In genomic region chr13:100547269-100547668, GRCm38 (mm10) we compare ENCODE assay signal across 26 mouse cellular contexts. TPM values are rescaled to one million over a fixed set of nuclear protein-coding genes. Genes with fewer than 3 reads are reported as not detected.
DNase-seq lines count a peak whose midpoint lies in the region; ATAC-seq and TF ChIP-seq lines count a peak whose summit lies in the region.
"Had no signal": no experiment of that assay in that cellular context is flagged by ENCODE, and none has a peak within 500 bp of the region (broad histone marks: within the 10 kb centered on the region; RNA-seq: fewer than 3 reads in every experiment).

No protein-coding gene starts in this region.

- peaks cover 8% of the 10 kb centered on the region; the same call in 1 of the 2 replicates for H3K4me1 ChIP-seq in kidney, embryonic 16.5 days (ENCODE audit: insufficient read depth, low read length)
- peaks cover 4% of the 10 kb centered on the region for H3K4me1 ChIP-seq in lung, embryonic 16.5 days (replicated peaks; ENCODE audit: control insufficient read depth, insufficient read depth, low read length)
- H3K4me1 ChIP-seq in stomach, postnatal 0 days (replicated peaks; ENCODE audit: control insufficient read depth, insufficient read depth) = no peaks in the 10 kb centered on the region

- peaks cover 24% of the 10 kb centered on the region for H3K27me3 ChIP-seq in kidney, embryonic 16.5 days (ENCODE audit: insufficient read depth, low read length)
- H3K27me3 ChIP-seq in lung, embryonic 16.5 days (ENCODE audit: control insufficient read depth, insufficient read depth, low read depth, low read length) = peaks cover 14% of the 10 kb centered on the region
- H3K27me3 ChIP-seq in stomach, postnatal 0 days (ENCODE audit: control insufficient read depth, insufficient read depth, low read length) = peaks cover 7% of the 10 kb centered on the region; the same call in 1 of the 2 replicates

- H3K27ac ChIP-seq in kidney, embryonic 16.5 days (ENCODE audit: low read length) = no peak overlapping the region
- H3K27ac ChIP-seq in lung, embryonic 16.5 days (ENCODE audit: low read length) = 0 out of 2 replicates have a peak overlapping the region, but pooled peaks have one; percentile 10
- peak overlapping the region; percentile 35 for H3K27ac ChIP-seq in stomach, postnatal 0 days (replicated peaks)
- H3K27ac ChIP-seq: forebrain, embryonic 10.5 days; forebrain, embryonic 13.5 days; gastrocnemius, adult 2 months; heart, embryonic 15.5 days; hindbrain, embryonic 10.5 days; hindbrain, embryonic 13.5 days had no signal

- TF ChIP-seq EP300 in stomach, postnatal 0 days (optimal IDR thresholded peaks at IDR 0.05) = no peak

- no peaks in the 10 kb centered on the region for H3K36me3 ChIP-seq in kidney, embryonic 16.5 days (ENCODE audit: insufficient read depth, low read length)
- no peaks in the 10 kb centered on the region for H3K36me3 ChIP-seq in lung, embryonic 16.5 days (ENCODE audit: control insufficient read depth, insufficient read depth, low read length)
- no peaks in the 10 kb centered on the region for H3K36me3 ChIP-seq in stomach, postnatal 0 days (ENCODE audit: control insufficient read depth, insufficient read depth, low read length)
- H3K36me3 ChIP-seq: forebrain, embryonic 10.5 days; heart, embryonic 12.5 days; heart, embryonic 15.5 days; hindbrain, embryonic 10.5 days; hindbrain, embryonic 13.5 days had no signal

- no peaks in the 10 kb centered on the region for H3K9me3 ChIP-seq in kidney, embryonic 16.5 days (ENCODE audit: low read length)
- no peaks in the 10 kb centered on the region for H3K9me3 ChIP-seq in lung, embryonic 16.5 days (ENCODE audit: control insufficient read depth, low read length)
- no peaks in the 10 kb centered on the region for H3K9me3 ChIP-seq in stomach, postnatal 0 days (ENCODE audit: control insufficient read depth, low read length)
- H3K9me3 ChIP-seq: forebrain, embryonic 10.5 days; forebrain, embryonic 13.5 days; heart, embryonic 12.5 days; heart, embryonic 15.5 days; hindbrain, embryonic 10.5 days; hindbrain, embryonic 13.5 days had no signal

- 73% methylated on average over 5 of the region's 5 CpGs for WGBS in kidney, embryonic 16.5 days
- WGBS in lung, embryonic 16.5 days = 63% methylated on average over 5 of the region's 5 CpGs
- WGBS in stomach, postnatal 0 days = 75% methylated on average over 5 of the region's 5 CpGs

- H3K4me2 ChIP-seq in kidney, embryonic 16.5 days (replicated peaks; ENCODE audit: low read depth, low read length) = no peak overlapping the region
- no peak overlapping the region for H3K4me2 ChIP-seq in lung, embryonic 16.5 days (ENCODE audit: low read depth, low read length)
- H3K4me2 ChIP-seq in stomach, postnatal 0 days (replicated peaks; ENCODE audit: low read depth) = no peak overlapping the region
- H3K4me2 ChIP-seq: forebrain, embryonic 13.5 days; heart, embryonic 12.5 days; heart, embryonic 15.5 days; hindbrain, embryonic 13.5 days had no signal

- no peak overlapping the region for H3K9ac ChIP-seq in kidney, embryonic 16.5 days (replicated peaks; ENCODE audit: low read length)
- H3K9ac ChIP-seq in lung, embryonic 16.5 days (ENCODE audit: low read length) = no peak overlapping the region
- no peak overlapping the region for H3K9ac ChIP-seq in stomach, postnatal 0 days (ENCODE audit: low read length)
- H3K9ac ChIP-seq: forebrain, embryonic 13.5 days; forebrain, postnatal 0 days; heart, embryonic 12.5 days; heart, embryonic 15.5 days; hindbrain, embryonic 13.5 days had no signal

- peak; percentile 71 for DNase-seq in kidney, adult 11 months
- peak; percentile 55 for DNase-seq in kidney, adult 9 months
- DNase-seq in kidney, postnatal 4 days = no peak
- no peak for DNase-seq in lung, postnatal 25 days (ENCODE audit: low spot score)
- DNase-seq in stomach, postnatal 0 days (ENCODE audit: low spot score) = no peak
- no peak for DNase-seq in cerebellum, adult 9-10 months
- DNase-seq: adrenal gland, adult 8-10 months; adrenal gland, postnatal 25 days; cerebellum, adult 11-12 months; cerebellum, adult 8-10 months; cerebellum, postnatal 14 days; forebrain, postnatal 0 days; gastrocnemius, adult 2 months; gastrocnemius, postnatal 14 days; heart, adult 18-20 months; heart, postnatal 10 days; heart, postnatal 36 days had no signal

- no peak overlapping the region for H3K4me3 ChIP-seq in kidney, embryonic 16.5 days (ENCODE audit: low read length)
- H3K4me3 ChIP-seq in lung, embryonic 16.5 days (ENCODE audit: low read length) = no peak overlapping the region
- H3K4me3 ChIP-seq in stomach, postnatal 0 days (ENCODE audit: low read depth, low read length) = no peak overlapping the region
- H3K4me3 ChIP-seq: forebrain, embryonic 10.5 days; forebrain, embryonic 13.5 days; gastrocnemius, adult 2 months; heart, embryonic 12.5 days; heart, embryonic 15.5 days; hindbrain, embryonic 10.5 days; hindbrain, embryonic 13.5 days had no signal

- ATAC-seq in kidney, embryonic 16.5 days (ENCODE audit: low FRiP score, low TSS enrichment) = no peak
- no peak for ATAC-seq in lung, embryonic 16.5 days (ENCODE audit: low read depth)
- ATAC-seq in stomach, postnatal 0 days (ENCODE audit: low FRiP score, low TSS enrichment) = no peak
- ATAC-seq: activated CD4-positive, CD25-positive, alpha-beta regulatory T cell, adult 4 months; forebrain, embryonic 13.5 days; forebrain, postnatal 0 days had no signal

- TF ChIP-seq CTCF in stomach, postnatal 0 days (IDR thresholded peaks at IDR 0.05; ENCODE audit: low read depth) = no peak

RNA-seq across cellular contexts. Expression of gene Ocln, which starts 5.2 kb away (rescaled TPM):
- 34.3 and 34.4 TPM in 2 replicates for polyA plus RNA-seq in kidney, embryonic 16.5 days (2015; fragmentation: Nextera tagmentation; extraction: Ambion mirVana)
- 38.5 and 38.8 TPM in 2 replicates for polyA plus RNA-seq in lung, embryonic 16.5 days (2015; fragmentation: Nextera tagmentation; extraction: Ambion mirVana)
- 65.7 and 66.0 TPM in 2 replicates for polyA plus RNA-seq in stomach, postnatal 0 days (2015; fragmentation: Nextera tagmentation; extraction: Ambion mirVana)

RNA-seq across cellular contexts. Expression of gene Gtf2h2, which starts 54.9 kb away (rescaled TPM):
- polyA plus RNA-seq in kidney, embryonic 16.5 days (2015; fragmentation: Nextera tagmentation; extraction: Ambion mirVana) = 76.1 and 85.4 TPM in 2 replicates
- 68.5 and 73.5 TPM in 2 replicates for polyA plus RNA-seq in lung, embryonic 16.5 days (2015; fragmentation: Nextera tagmentation; extraction: Ambion mirVana)
- polyA plus RNA-seq in stomach, postnatal 0 days (2015; fragmentation: Nextera tagmentation; extraction: Ambion mirVana) = 25.3 and 25.7 TPM in 2 replicates

Comparison
In these comparisons a context has a peak if more than half of its experiments do, and no peak if none do; other contexts are left out.
1. DNase-seq: peak in kidney, adult 11 months (single experiment) and kidney, adult 9 months (single experiment); none in kidney, postnatal 4 days (0 of 2), lung, postnatal 25 days (single experiment), stomach, postnatal 0 days (single experiment) and cerebellum, adult 9-10 months (single experiment).